Mouse (Mus musculus): ENCODE data around the gene Cmtm1.

GRCm38 (mm10) chr8:104268368-104268767 lies 41.6 kb downstream of the Cmtm1 start:
- no peak for TF ChIP-seq CTCF (IDR thresholded peaks at IDR 0.05; ENCODE audit: low read depth)
- no peak for TF ChIP-seq EP300 (IDR thresholded peaks at IDR 0.05; ENCODE audit: low read depth)
